Mouse (Mus musculus) forebrain, embryonic 14.5 days (tissue): ENCODE measurements around the gene Nop9. TPM values are rescaled to one million over a fixed set of nuclear protein-coding genes. Genes with fewer than 3 reads are reported as not detected.

ENCODE experiments used
- ATAC-seq: fragments of 200-750 bp; cut with Nextera tagmentation; 2 replicates; pipeline ENCODE4 v1.8.0; 2017; ENCODE audit warnings: mild to moderate bottlenecking, moderate library complexity
- DNase-seq: peaks from one replicate; pipeline ENCODE4 v3.0.0-alpha.2; 2015; ENCODE audit warnings: low spot score
- H3K27ac ChIP-seq: fragments of 300-500 bp; sonication (generic); 2 replicates; pipeline ENCODE4 v1.5.1; 2014; ENCODE audit warnings: low read depth, mild to moderate bottlenecking, control low read depth, low read length, moderate library complexity
- H3K27me3 ChIP-seq: fragments of 300-500 bp; sonication (generic); replicated peaks from 2 replicates; pipeline ENCODE4 v1.6.1; 2014; ENCODE audit warnings: low read length, control low read depth, mixed read lengths; ENCODE audit not compliant: control insufficient read depth, insufficient read depth
- H3K36me3 ChIP-seq: fragments of 300-500 bp; sonication (generic); 2 replicates; pipeline ENCODE4 v1.6.1; 2014; ENCODE audit warnings: low read length, control low read depth; ENCODE audit not compliant: control insufficient read depth, insufficient read depth
- H3K4me1 ChIP-seq: fragments of 300-500 bp; sonication (generic); 2 replicates; pipeline ENCODE4 v1.6.1; 2014; ENCODE audit warnings: antibody characterized with exemption, low read length, control low read depth; ENCODE audit not compliant: control insufficient read depth, insufficient read depth
- H3K4me2 ChIP-seq: fragments of 300-500 bp; sonication (generic); 2 replicates; pipeline ENCODE4 v1.6.1; 2014; ENCODE audit warnings: mild to moderate bottlenecking, control low read depth, low read length
- H3K4me3 ChIP-seq: fragments of 300-500 bp; sonication (generic); 2 replicates; pipeline ENCODE4 v1.5.1; 2014; ENCODE audit warnings: low read depth, low read length, control low read depth
- H3K9ac ChIP-seq: fragments of 300-500 bp; sonication (generic); 2 replicates; pipeline ENCODE4 v1.6.1; 2014; ENCODE audit warnings: mild to moderate bottlenecking, low read length, control low read depth, moderate library complexity
- H3K9me3 ChIP-seq: fragments of 300-500 bp; sonication (generic); replicated peaks from 2 replicates; pipeline ENCODE4 v1.6.1; 2016; ENCODE audit warnings: low read length, control low read depth, mixed read lengths; ENCODE audit not compliant: control insufficient read depth
- WGBS: fragments of 180-500 bp; shearing (Covaris S2); extraction: QIAGEN DNeasy Blood & Tissue Kit; methylation state at CpG from one replicate; pipeline ENCODE4 v1.1.7; 2014; 5-methylcytosine and 5-hydroxymethylcytosine counted together
- polyA plus RNA-seq: library from polyadenylated mRNA; unstranded; fragments of >200 nt; fragmentation: Nextera tagmentation; extraction: Ambion mirVana; gene quantifications from 2 replicates; pipeline ENCODE4 v1.2.1, GENCODE M21; 2014

Gene Nop9
- polyA plus RNA-seq, 1 experiment from 2014 or later = 36.3 TPM

GRCm38 (mm10) chr14:55713007-55713728, 32.3 kb upstream of the Nop9 start:
- H3K4me1 ChIP-seq = no peaks in the 10 kb centered on the region
- 18% methylated on average over 25 of the region's 25 CpGs for WGBS
- H3K27ac ChIP-seq = no peak overlapping the region
- no peak overlapping the region for H3K4me3 ChIP-seq
- no peak overlapping the region for H3K4me2 ChIP-seq
- H3K36me3 ChIP-seq = peaks cover 14% of the 10 kb centered on the region
- DNase-seq = no peak
- no peak overlapping the region for H3K9ac ChIP-seq
- no peak for ATAC-seq
- H3K9me3 ChIP-seq = no peaks in the 10 kb centered on the region
- H3K27me3 ChIP-seq = 0 out of 2 replicates have a peak, but pooled peaks cover 3% of the 10 kb centered on the region

GRCm38 (mm10) chr14:55713729-55714122, 31.8 kb upstream of the Nop9 start, which contains the start of gene Tgm1:
Gene Tgm1, minus strand, starts transcription at chr14:55713926.
- peaks cover 20% of the 10 kb centered on the region for H3K36me3 ChIP-seq
- H3K9me3 ChIP-seq = no peaks in the 10 kb centered on the region
- no peaks in the 10 kb centered on the region for H3K4me1 ChIP-seq
- H3K4me3 ChIP-seq = no peak within 1 kb of the TSS
- ATAC-seq (no peak), DNase-seq (no peak)
- 0 out of 2 replicates have a peak, but pooled peaks cover 3% of the 10 kb centered on the region for H3K27me3 ChIP-seq
- H3K27ac ChIP-seq = no peak within 1 kb of the TSS
- no peak within 1 kb of the TSS for H3K4me2 ChIP-seq
- H3K9ac ChIP-seq = no peak within 1 kb of the TSS
- WGBS = 20% methylated on average over 4 of the region's 4 CpGs

- DNase-seq (no peak), ATAC-seq (no peak)
- 39% methylated on average over 6 of the region's 6 CpGs for WGBS
- no peak overlapping the region for H3K27ac ChIP-seq
- no peak overlapping the region for H3K9ac ChIP-seq
- H3K36me3 ChIP-seq = peaks cover 27% of the 10 kb centered on the region
- H3K4me3 ChIP-seq = no peak overlapping the region
- H3K27me3 ChIP-seq = 0 out of 2 replicates have a peak, but pooled peaks cover 3% of the 10 kb centered on the region
- no peaks in the 10 kb centered on the region for H3K4me1 ChIP-seq
- no peak overlapping the region for H3K4me2 ChIP-seq
- no peaks in the 10 kb centered on the region for H3K9me3 ChIP-seq
Observed at GRCm38 (mm10) chr14:55714893-55715292, 30.6 kb upstream of the Nop9 start.

GRCm38 (mm10) chr14:55716271-55716670, 29.2 kb upstream of the Nop9 start:
- 91% methylated on average over 6 of the region's 6 CpGs for WGBS
- Histone ChIP-seq H3K9me3 (no peaks in the 10 kb centered on the region), H3K27ac (no peak overlapping the region), H3K9ac (no peak overlapping the region), H3K36me3 (peaks cover 27% of the 10 kb centered on the region), H3K4me2 (no peak overlapping the region), H3K27me3 (0 out of 2 replicates have a peak, but pooled peaks cover 3% of the 10 kb centered on the region), H3K4me1 (no peaks in the 10 kb centered on the region), H3K4me3 (no peak overlapping the region)
- no peak for DNase-seq
- no peak for ATAC-seq

- Histone ChIP-seq H3K4me3 (no peak overlapping the region), H3K9me3 (no peaks in the 10 kb centered on the region), H3K36me3 (peaks cover 27% of the 10 kb centered on the region), H3K9ac (no peak overlapping the region), H3K4me1 (no peaks in the 10 kb centered on the region), H3K4me2 (no peak overlapping the region), H3K27me3 (0 out of 2 replicates have a peak, but pooled peaks cover 3% of the 10 kb centered on the region), H3K27ac (no peak overlapping the region)
- WGBS = 88% methylated on average over 8 of the region's 8 CpGs
- no peak for ATAC-seq
- no peak for DNase-seq
Observed at GRCm38 (mm10) chr14:55716884-55717283, 28.6 kb upstream of the Nop9 start.

GRCm38 (mm10) chr14:55719737-55720136, 25.8 kb upstream of the Nop9 start:
- Histone ChIP-seq H3K4me2 (no peak overlapping the region), H3K4me1 (no peaks in the 10 kb centered on the region), H3K36me3 (peaks cover 27% of the 10 kb centered on the region), H3K9ac (no peak overlapping the region), H3K9me3 (no peaks in the 10 kb centered on the region), H3K4me3 (no peak overlapping the region), H3K27me3 (no peaks in the 10 kb centered on the region), H3K27ac (no peak overlapping the region)
- 88% methylated on average over 6 of the region's 6 CpGs for WGBS
- DNase-seq = no peak
- ATAC-seq = no peak

- no peak overlapping the region for H3K27ac ChIP-seq
- peak overlapping the region; percentile 77; the same call in 1 of the 2 replicates for H3K4me3 ChIP-seq
- no peaks in the 10 kb centered on the region for H3K4me1 ChIP-seq
- no peak overlapping the region for H3K9ac ChIP-seq
- no peak for DNase-seq
- 93% methylated on average over 12 of the region's 12 CpGs for WGBS
- no peak overlapping the region for H3K4me2 ChIP-seq
- H3K36me3 ChIP-seq = peaks cover 27% of the 10 kb centered on the region
- no peak for ATAC-seq
- H3K27me3 ChIP-seq = no peaks in the 10 kb centered on the region
- no peaks in the 10 kb centered on the region for H3K9me3 ChIP-seq
Observed at GRCm38 (mm10) chr14:55720666-55721065, 24.8 kb upstream of the Nop9 start.

- Histone ChIP-seq H3K4me3 (peak overlapping the region; percentile 77), H3K27ac (no peak overlapping the region), H3K4me1 (no peaks in the 10 kb centered on the region), H3K36me3 (peaks cover 27% of the 10 kb centered on the region), H3K9me3 (no peaks in the 10 kb centered on the region), H3K4me2 (peak overlapping the region; percentile 75), H3K9ac (no peak overlapping the region), H3K27me3 (no peaks in the 10 kb centered on the region)
- DNase-seq (no peak), ATAC-seq (no peak)
- WGBS = 76% methylated on average over 6 of the region's 6 CpGs
Observed at GRCm38 (mm10) chr14:55721076-55721475, 24.4 kb upstream of the Nop9 start.

GRCm38 (mm10) chr14:55721700-55722437, 23.6 kb upstream of the Nop9 start, which contains the start of gene Rabggta:
Gene Rabggta, minus strand, starts transcription at chr14:55722263.
- Histone ChIP-seq H3K9me3 (no peaks in the 10 kb centered on the region), H3K4me1 (no peaks in the 10 kb centered on the region), H3K4me3 (peak within 1 kb of the TSS; percentile 77), H3K27me3 (no peaks in the 10 kb centered on the region), H3K9ac (peak within 1 kb of the TSS; percentile 87), H3K36me3 (peaks cover 22% of the 10 kb centered on the region), H3K27ac (peak within 1 kb of the TSS; percentile 84), H3K4me2 (peak within 1 kb of the TSS; percentile 75)
- ATAC-seq (peak; percentile 97), DNase-seq (peak; percentile 96)
- under 1% methylated on average over 50 of the region's 50 CpGs for whole genome bisulfite sequencing
